Mouse (Mus musculus) bone marrow macrophage, adult 2 months (primary cell): ENCODE measurements at regions not wholly inside any gene's neighbourhood (a gene's known extent, or its start where the extent isn't known, plus 50 kb on each side); places are given as distances from the start of the nearest gene placed in this dataset.

Experiments
- CTCF ChIP-seq: IDR thresholded peaks from 2 replicates; pipeline ENCODE4 v1.5.1; 2012; ENCODE audit warnings: low read depth, mild to moderate bottlenecking, low read length, moderate library complexity
- POLR2A ChIP-seq: IDR thresholded peaks from 2 replicates; pipeline ENCODE4 v1.6.1; 2012; ENCODE audit warnings: mild to moderate bottlenecking, low read depth, low read length, borderline replicate concordance

GRCm38 (mm10) chr10:15540780-15541426 is 822.9 kb upstream of the Gje1 start:
- TF ChIP-seq CTCF: no peak
- TF ChIP-seq POLR2A: no peak
